Mouse (Mus musculus): ENCODE data around the gene Tfap4. TPM values are rescaled to one million over a fixed set of nuclear protein-coding genes. Genes with fewer than 3 reads are reported as not detected.

Tfap4 gene
- polyA plus RNA-seq, 1 experiment, result 21.2 TPM

- Histone ChIP-seq H3K27ac (ENCODE audit: insufficient read depth, low read length) (peak overlapping the region; percentile 36; the same call in 1 of the 2 replicates), H3K27me3 (ENCODE audit: control insufficient read depth, insufficient read depth, low read length, poor library complexity, severe bottlenecking) (no peaks in the 10 kb centered on the region), H3K36me3 (ENCODE audit: control insufficient read depth, insufficient read depth, low read length, poor library complexity, severe bottlenecking) (peaks cover 22% of the 10 kb centered on the region), H3K4me1 (ENCODE audit: control insufficient read depth, insufficient read depth, low read length) (peaks cover 5% of the 10 kb centered on the region), H3K9ac (ENCODE audit: low read depth, poor library complexity, severe bottlenecking) (no peak overlapping the region), H3K4me3 (ENCODE audit: low read depth, low read length) (no peak overlapping the region), H3K9me3 (replicated peaks; ENCODE audit: control insufficient read depth, insufficient read depth, low read length, poor library complexity, severe bottlenecking) (no peaks in the 10 kb centered on the region)
- TF ChIP-seq EP300 (IDR thresholded peaks at IDR 0.05; ENCODE audit: insufficient read depth, low read depth, low read length) (no peak), CTCF (IDR thresholded peaks at IDR 0.05; ENCODE audit: low read depth, low read length) (peak; percentile 100), POLR2A (IDR thresholded peaks at IDR 0.05; ENCODE audit: insufficient read depth, low read length) (no peak)
These were observed 8.6 kb downstream of the Tfap4 start for GRCm38 (mm10) chr16:4551056-4551455.

GRCm38 (mm10) chr16:4548953-4549688 is 10.5 kb downstream of the Tfap4 start:
- no peaks in the 10 kb centered on the region for H3K27me3 ChIP-seq (ENCODE audit: control insufficient read depth, insufficient read depth, low read length, poor library complexity, severe bottlenecking)
- H3K27ac ChIP-seq (ENCODE audit: insufficient read depth, low read length), result no peak overlapping the region
- H3K4me1 ChIP-seq (ENCODE audit: control insufficient read depth, insufficient read depth, low read length), result peaks cover 2% of the 10 kb centered on the region
- H3K9ac ChIP-seq (ENCODE audit: low read depth, poor library complexity, severe bottlenecking), result no peak overlapping the region
- no peak overlapping the region for H3K4me3 ChIP-seq (ENCODE audit: low read depth, low read length)
- no peaks in the 10 kb centered on the region for H3K9me3 ChIP-seq (replicated peaks; ENCODE audit: control insufficient read depth, insufficient read depth, low read length, poor library complexity, severe bottlenecking)
- TF ChIP-seq CTCF (IDR thresholded peaks at IDR 0.05; ENCODE audit: low read depth, low read length), result peak; percentile 68
- TF ChIP-seq POLR2A (IDR thresholded peaks at IDR 0.05; ENCODE audit: insufficient read depth, low read length), result no peak
- TF ChIP-seq EP300 (IDR thresholded peaks at IDR 0.05; ENCODE audit: insufficient read depth, low read depth, low read length), result no peak
- peaks cover 29% of the 10 kb centered on the region for H3K36me3 ChIP-seq (ENCODE audit: control insufficient read depth, insufficient read depth, low read length, poor library complexity, severe bottlenecking)

GRCm38 (mm10) chr16:4547611-4548010 is 12.0 kb downstream of the Tfap4 start:
- no peaks in the 10 kb centered on the region for H3K4me1 ChIP-seq (ENCODE audit: control insufficient read depth, insufficient read depth, low read length)
- H3K4me3 ChIP-seq (ENCODE audit: low read depth, low read length), result no peak overlapping the region
- TF ChIP-seq EP300 (IDR thresholded peaks at IDR 0.05; ENCODE audit: insufficient read depth, low read depth, low read length), result no peak
- TF ChIP-seq POLR2A (IDR thresholded peaks at IDR 0.05; ENCODE audit: insufficient read depth, low read length), result no peak
- TF ChIP-seq CTCF (IDR thresholded peaks at IDR 0.05; ENCODE audit: low read depth, low read length), result no peak
- peaks cover 29% of the 10 kb centered on the region for H3K36me3 ChIP-seq (ENCODE audit: control insufficient read depth, insufficient read depth, low read length, poor library complexity, severe bottlenecking)
- no peak overlapping the region for H3K9ac ChIP-seq (ENCODE audit: low read depth, poor library complexity, severe bottlenecking)
- no peaks in the 10 kb centered on the region for H3K27me3 ChIP-seq (ENCODE audit: control insufficient read depth, insufficient read depth, low read length, poor library complexity, severe bottlenecking)
- no peaks in the 10 kb centered on the region for H3K9me3 ChIP-seq (replicated peaks; ENCODE audit: control insufficient read depth, insufficient read depth, low read length, poor library complexity, severe bottlenecking)
- no peak overlapping the region for H3K27ac ChIP-seq (ENCODE audit: insufficient read depth, low read length)

GRCm38 (mm10) chr16:4546838-4547237 is 12.8 kb downstream of the Tfap4 start:
- no peak overlapping the region for H3K4me3 ChIP-seq (ENCODE audit: low read depth, low read length)
- H3K9ac ChIP-seq (ENCODE audit: low read depth, poor library complexity, severe bottlenecking), result no peak overlapping the region
- no peak overlapping the region for H3K27ac ChIP-seq (ENCODE audit: insufficient read depth, low read length)
- TF ChIP-seq POLR2A (IDR thresholded peaks at IDR 0.05; ENCODE audit: insufficient read depth, low read length) (no peak), CTCF (IDR thresholded peaks at IDR 0.05; ENCODE audit: low read depth, low read length) (no peak), EP300 (IDR thresholded peaks at IDR 0.05; ENCODE audit: insufficient read depth, low read depth, low read length) (no peak)
- H3K4me1 ChIP-seq (ENCODE audit: control insufficient read depth, insufficient read depth, low read length), result no peaks in the 10 kb centered on the region
- H3K9me3 ChIP-seq (replicated peaks; ENCODE audit: control insufficient read depth, insufficient read depth, low read length, poor library complexity, severe bottlenecking), result no peaks in the 10 kb centered on the region
- no peaks in the 10 kb centered on the region for H3K27me3 ChIP-seq (ENCODE audit: control insufficient read depth, insufficient read depth, low read length, poor library complexity, severe bottlenecking)
- peaks cover 29% of the 10 kb centered on the region for H3K36me3 ChIP-seq (ENCODE audit: control insufficient read depth, insufficient read depth, low read length, poor library complexity, severe bottlenecking)

GRCm38 (mm10) chr16:4544845-4545244 is 14.8 kb downstream of the Tfap4 start:
- 0 out of 2 replicates have a peak overlapping the region, but pooled peaks have one; percentile 22 for H3K9ac ChIP-seq (ENCODE audit: low read depth, poor library complexity, severe bottlenecking)
- TF ChIP-seq CTCF (IDR thresholded peaks at IDR 0.05; ENCODE audit: low read depth, low read length), result no peak
- TF ChIP-seq EP300 (IDR thresholded peaks at IDR 0.05; ENCODE audit: insufficient read depth, low read depth, low read length), result no peak
- TF ChIP-seq POLR2A (IDR thresholded peaks at IDR 0.05; ENCODE audit: insufficient read depth, low read length), result no peak
- H3K36me3 ChIP-seq (ENCODE audit: control insufficient read depth, insufficient read depth, low read length, poor library complexity, severe bottlenecking), result peaks cover 26% of the 10 kb centered on the region
- H3K9me3 ChIP-seq (replicated peaks; ENCODE audit: control insufficient read depth, insufficient read depth, low read length, poor library complexity, severe bottlenecking), result no peaks in the 10 kb centered on the region
- no peak overlapping the region for H3K4me3 ChIP-seq (ENCODE audit: low read depth, low read length)
- H3K27me3 ChIP-seq (ENCODE audit: control insufficient read depth, insufficient read depth, low read length, poor library complexity, severe bottlenecking), result no peaks in the 10 kb centered on the region
- H3K27ac ChIP-seq (ENCODE audit: insufficient read depth, low read length), result no peak overlapping the region
- no peaks in the 10 kb centered on the region for H3K4me1 ChIP-seq (ENCODE audit: control insufficient read depth, insufficient read depth, low read length)

- no peak for TF ChIP-seq EP300 (IDR thresholded peaks at IDR 0.05; ENCODE audit: insufficient read depth, low read depth, low read length)
- no peak for TF ChIP-seq CTCF (IDR thresholded peaks at IDR 0.05; ENCODE audit: low read depth, low read length)
- Histone ChIP-seq H3K9ac (ENCODE audit: low read depth, poor library complexity, severe bottlenecking) (no peak overlapping the region), H3K9me3 (replicated peaks; ENCODE audit: control insufficient read depth, insufficient read depth, low read length, poor library complexity, severe bottlenecking) (no peaks in the 10 kb centered on the region)
These were observed 16.4 kb downstream of the Tfap4 start for GRCm38 (mm10) chr16:4543266-4543665.

More at GRCm38 (mm10) chr16:4543266-4543665, 16.4 kb downstream of the Tfap4 start:
- Histone ChIP-seq H3K4me1 (ENCODE audit: control insufficient read depth, insufficient read depth, low read length) (no peaks in the 10 kb centered on the region), H3K27ac (ENCODE audit: insufficient read depth, low read length) (no peak overlapping the region), H3K27me3 (ENCODE audit: control insufficient read depth, insufficient read depth, low read length, poor library complexity, severe bottlenecking) (no peaks in the 10 kb centered on the region), H3K4me3 (ENCODE audit: low read depth, low read length) (no peak overlapping the region), H3K36me3 (ENCODE audit: control insufficient read depth, insufficient read depth, low read length, poor library complexity, severe bottlenecking) (peaks cover 17% of the 10 kb centered on the region; the same call in 1 of the 2 replicates)
